Mouse (Mus musculus) forebrain, embryonic 16.5 days (tissue): ENCODE measurements around the gene H3f3a. TPM values are rescaled to one million over a fixed set of nuclear protein-coding genes. Genes with fewer than 3 reads are reported as not detected.
"Not testable (repeated sequence)": the region's sequence is repeated elsewhere in the genome, so short reads cannot be mapped to it uniquely, and the experiment has no call there.

Experiments
- ATAC-seq: fragments of 200-750 bp; cut with Nextera tagmentation; 2 replicates; pipeline ENCODE4 v1.8.0; 2017; ENCODE audit warnings: mild to moderate bottlenecking, moderate library complexity
- H3K27ac ChIP-seq: fragments of 300-500 bp; sonication (generic); 2 replicates; pipeline ENCODE4 v1.5.1; 2014; ENCODE audit warnings: low read length, control low read depth
- H3K27me3 ChIP-seq: fragments of 300-500 bp; sonication (generic); replicated peaks from 2 replicates; pipeline ENCODE4 v1.6.1; 2014; ENCODE audit warnings: low read length; ENCODE audit not compliant: control insufficient read depth, insufficient read depth
- H3K36me3 ChIP-seq: fragments of 300-500 bp; sonication (generic); 2 replicates; pipeline ENCODE4 v1.6.1; 2014; ENCODE audit not compliant: control insufficient read depth, insufficient read depth
- H3K4me1 ChIP-seq: fragments of 300-500 bp; sonication (generic); replicated peaks from 2 replicates; pipeline ENCODE4 v1.6.1; 2014; ENCODE audit warnings: low read length; ENCODE audit not compliant: control insufficient read depth, insufficient read depth
- H3K4me2 ChIP-seq: fragments of 300-500 bp; sonication (generic); 2 replicates; pipeline ENCODE4 v1.6.1; 2014; ENCODE audit warnings: mild to moderate bottlenecking, low read length, control low read depth
- H3K4me3 ChIP-seq: fragments of 300-500 bp; sonication (generic); replicated peaks from 2 replicates; pipeline ENCODE4 v1.5.1; 2014; ENCODE audit warnings: mild to moderate bottlenecking, low read length, control low read depth
- H3K9ac ChIP-seq: fragments of 300-500 bp; sonication (generic); replicated peaks from 2 replicates; pipeline ENCODE4 v1.6.1; 2014; ENCODE audit warnings: low read depth, low read length, control low read depth
- H3K9me3 ChIP-seq: fragments of 300-500 bp; sonication (generic); 2 replicates; pipeline ENCODE4 v1.6.1; 2016; ENCODE audit warnings: low read length; ENCODE audit not compliant: control insufficient read depth
- WGBS: fragments of 180-500 bp; shearing (Covaris S2); extraction: QIAGEN DNeasy Blood & Tissue Kit; methylation state at CpG from one replicate; pipeline ENCODE4 v1.1.7; 2014; 5-methylcytosine and 5-hydroxymethylcytosine counted together
- polyA plus RNA-seq: library from polyadenylated mRNA; unstranded; fragments of >200 nt; fragmentation: Nextera tagmentation; extraction: Ambion mirVana; gene quantifications from 2 replicates; pipeline ENCODE4 v1.2.1, GENCODE M21; 2015

The H3f3a gene
- polyA plus RNA-seq, 1 experiment from 2014 or later = 3,503 TPM

GRCm38 (mm10) chr1:180839201-180839910, 25.6 kb upstream of the H3f3a start:
- no peak for ATAC-seq
- Histone ChIP-seq H3K9ac (no peak overlapping the region), H3K9me3 (no peaks in the 10 kb centered on the region), H3K4me3 (no peak overlapping the region), H3K4me2 (no peak overlapping the region), H3K36me3 (no peaks in the 10 kb centered on the region), H3K4me1 (no peaks in the 10 kb centered on the region), H3K27me3 (no peaks in the 10 kb centered on the region), H3K27ac (no peak overlapping the region)
- WGBS = 64% methylated on average over 8 of the region's 8 CpGs

- Histone ChIP-seq H3K4me2 (no peak overlapping the region), H3K36me3 (no peaks in the 10 kb centered on the region), H3K9ac (no peak overlapping the region), H3K9me3 (no peaks in the 10 kb centered on the region), H3K27me3 (no peaks in the 10 kb centered on the region), H3K4me1 (no peaks in the 10 kb centered on the region), H3K4me3 (no peak overlapping the region), H3K27ac (no peak overlapping the region)
- no peak for ATAC-seq
- 62% methylated on average over 6 of the region's 6 CpGs for WGBS
These were observed 24.3 kb upstream of the H3f3a start for GRCm38 (mm10) chr1:180838014-180838413.

DNA sequence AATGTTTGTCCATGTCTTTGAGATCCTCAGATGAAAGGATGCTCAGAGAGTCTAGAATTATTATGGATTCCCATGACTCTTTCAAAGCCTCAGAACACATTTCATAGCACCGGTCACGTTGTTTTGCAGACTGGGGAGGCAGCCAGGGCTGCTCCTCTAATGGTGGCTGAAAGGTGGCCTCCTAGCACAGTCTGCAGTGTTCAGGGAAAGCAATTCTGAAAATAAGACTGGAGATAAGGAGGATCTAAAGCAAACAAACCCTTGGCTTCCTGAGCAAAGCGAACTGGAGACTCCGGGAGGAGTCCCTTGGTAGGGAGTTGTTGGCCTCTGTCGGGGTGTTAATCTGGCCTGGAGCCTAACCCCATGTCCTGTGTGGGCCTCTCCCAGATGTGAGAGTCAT, 23.4 kb upstream of the H3f3a start:
- Histone ChIP-seq H3K9me3 (no peaks in the 10 kb centered on the region), H3K4me2 (no peak overlapping the region), H3K4me3 (no peak overlapping the region), H3K27ac (no peak overlapping the region), H3K4me1 (no peaks in the 10 kb centered on the region), H3K9ac (no peak overlapping the region), H3K27me3 (no peaks in the 10 kb centered on the region), H3K36me3 (no peaks in the 10 kb centered on the region)
- WGBS = 92% methylated on average over 5 of the region's 5 CpGs
- ATAC-seq = no peak

DNA sequence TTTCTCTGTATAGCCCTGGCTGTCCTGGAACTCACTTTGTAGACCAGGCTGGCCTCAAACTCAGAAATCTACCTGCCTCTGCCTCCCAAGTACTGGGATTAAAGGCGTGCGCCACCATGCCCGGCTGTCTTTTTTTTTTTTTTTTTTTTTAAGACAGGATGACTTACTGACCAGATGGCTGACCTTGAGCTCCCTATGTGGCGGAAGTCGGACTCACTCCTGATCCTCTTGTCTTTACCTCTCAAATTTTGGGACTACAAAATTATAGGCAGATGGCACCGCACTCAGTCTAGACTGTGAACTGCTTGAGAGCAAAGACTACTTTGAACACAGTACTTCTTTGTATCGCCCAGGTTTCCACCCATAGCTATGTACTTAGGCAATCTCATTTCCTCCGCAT, 22.7 kb upstream of the H3f3a start:
- H3K4me2 ChIP-seq, H3K36me3 ChIP-seq, H3K9me3 ChIP-seq, H3K4me1 ChIP-seq, H3K4me3 ChIP-seq, H3K27me3 ChIP-seq, H3K9ac ChIP-seq, H3K27ac ChIP-seq, ATAC-seq: not testable (repeated sequence)
- 92% methylated on average over 5 of the region's 8 CpGs for WGBS

- Histone ChIP-seq H3K9me3 (no peaks in the 10 kb centered on the region), H3K36me3 (no peaks in the 10 kb centered on the region), H3K27me3 (no peaks in the 10 kb centered on the region), H3K9ac (no peak overlapping the region), H3K27ac (no peak overlapping the region), H3K4me1 (no peaks in the 10 kb centered on the region), H3K4me3 (no peak overlapping the region), H3K4me2 (no peak overlapping the region)
- no peak for ATAC-seq
- 87% methylated on average over 10 of the region's 10 CpGs for WGBS
These were observed 21.7 kb upstream of the H3f3a start for GRCm38 (mm10) chr1:180835273-180836015.

- H3K4me2 ChIP-seq = no peak overlapping the region
- H3K9ac ChIP-seq = no peak overlapping the region
- no peaks in the 10 kb centered on the region for H3K27me3 ChIP-seq
- WGBS = 65% methylated on average over 14 of the region's 14 CpGs
- no peaks in the 10 kb centered on the region for H3K4me1 ChIP-seq
- no peaks in the 10 kb centered on the region for H3K9me3 ChIP-seq
- no peaks in the 10 kb centered on the region for H3K36me3 ChIP-seq
- no peak overlapping the region for H3K27ac ChIP-seq
- no peak for ATAC-seq
- no peak overlapping the region for H3K4me3 ChIP-seq
These were observed 17.0 kb upstream of the H3f3a start for GRCm38 (mm10) chr1:180830588-180831346.

GRCm38 (mm10) chr1:180830175-180830574, 16.4 kb upstream of the H3f3a start:
- H3K4me2 ChIP-seq = no peak overlapping the region
- WGBS = 82% methylated on average over 11 of the region's 11 CpGs
- no peaks in the 10 kb centered on the region for H3K4me1 ChIP-seq
- ATAC-seq = no peak
- no peaks in the 10 kb centered on the region for H3K9me3 ChIP-seq
- H3K36me3 ChIP-seq = no peaks in the 10 kb centered on the region
- H3K27me3 ChIP-seq = no peaks in the 10 kb centered on the region
- H3K9ac ChIP-seq = no peak overlapping the region
- no peak overlapping the region for H3K4me3 ChIP-seq
- H3K27ac ChIP-seq = no peak overlapping the region

DNA sequence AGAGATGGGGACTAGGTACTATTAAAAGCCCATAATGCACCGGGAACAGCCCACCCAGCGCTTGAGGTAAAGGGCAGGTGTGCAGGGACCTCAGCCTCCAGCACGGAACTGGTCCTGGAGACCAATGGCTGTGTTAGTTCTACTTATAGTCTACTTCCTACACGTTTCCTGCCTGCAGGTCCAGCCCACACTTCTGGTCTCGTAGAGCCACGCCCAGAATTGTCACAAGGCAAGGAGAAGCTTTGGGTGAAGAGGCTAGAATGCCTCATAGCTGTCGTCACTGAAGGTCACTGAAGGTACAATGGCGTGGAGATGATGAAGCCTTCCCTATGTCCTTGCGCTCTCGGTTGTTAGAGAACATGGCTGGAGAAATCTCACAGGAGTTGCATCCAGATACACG, 16.0 kb upstream of the H3f3a start:
- no peaks in the 10 kb centered on the region for H3K36me3 ChIP-seq
- ATAC-seq = no peak
- no peak overlapping the region for H3K4me2 ChIP-seq
- no peaks in the 10 kb centered on the region for H3K9me3 ChIP-seq
- no peaks in the 10 kb centered on the region for H3K27me3 ChIP-seq
- no peaks in the 10 kb centered on the region for H3K4me1 ChIP-seq
- no peak overlapping the region for H3K27ac ChIP-seq
- no peak overlapping the region for H3K4me3 ChIP-seq
- no peak overlapping the region for H3K9ac ChIP-seq
- 87% methylated on average over 11 of the region's 11 CpGs for WGBS

GRCm38 (mm10) chr1:180826634-180827033, 12.9 kb upstream of the H3f3a start:
- no peak overlapping the region for H3K4me3 ChIP-seq
- H3K4me1 ChIP-seq = no peaks in the 10 kb centered on the region
- ATAC-seq = no peak
- H3K9ac ChIP-seq = no peak overlapping the region
- WGBS = 92% methylated on average over 4 of the region's 4 CpGs
- no peaks in the 10 kb centered on the region for H3K9me3 ChIP-seq
- no peaks in the 10 kb centered on the region for H3K27me3 ChIP-seq
- no peak overlapping the region for H3K4me2 ChIP-seq
- H3K36me3 ChIP-seq = no peaks in the 10 kb centered on the region
- no peak overlapping the region for H3K27ac ChIP-seq
